Mouse (Mus musculus): ENCODE data around the gene Ntan1. TPM values are rescaled to one million over a fixed set of nuclear protein-coding genes. Genes with fewer than 3 reads are reported as not detected.

Gene Ntan1
- polyA plus RNA-seq, 1 experiment from 2014 or later: 159 TPM

Small RNA genes within 50 kb of the gene (microRNA-seq; reads per million reads assigned to microRNA genes)
- not detected for gene Gm27734

Other genes with a start within 250 kb of the Ntan1 start
- 48.3 and 49.1 TPM in 2 replicates for gene Parn, start 150.7 kb upstream of the Ntan1 start, polyA plus RNA-seq (2015; fragmentation: Nextera tagmentation; extraction: Ambion mirVana)
- 53.7 and 58.0 TPM in 2 replicates for gene Bfar, start 147.0 kb upstream of the Ntan1 start, polyA plus RNA-seq (2015; fragmentation: Nextera tagmentation; extraction: Ambion mirVana)
- 4.9 and 5.9 TPM in 2 replicates for gene 3110001I22Rik, start 146.9 kb upstream of the Ntan1 start, polyA plus RNA-seq (2015; fragmentation: Nextera tagmentation; extraction: Ambion mirVana)
- gene Pla2g10, start 87.9 kb upstream of the Ntan1 start, polyA plus RNA-seq (2015; fragmentation: Nextera tagmentation; extraction: Ambion mirVana): 0.35 TPM in 1 of 2 replicates, not detected in the other
- 63.8 and 69.8 TPM in 2 replicates for gene Rrn3, start 38.1 kb upstream of the Ntan1 start, polyA plus RNA-seq (2015; fragmentation: Nextera tagmentation; extraction: Ambion mirVana)
- gene Pdxdc1, start 84.3 kb downstream of the Ntan1 start, polyA plus RNA-seq (2015; fragmentation: Nextera tagmentation; extraction: Ambion mirVana): 87.7 and 88.5 TPM in 2 replicates
- gene Mpv17l, start 84.3 kb downstream of the Ntan1 start, polyA plus RNA-seq (2015; fragmentation: Nextera tagmentation; extraction: Ambion mirVana): 9.5 and 12.4 TPM in 2 replicates
- 1.7 and 2.2 TPM in 2 replicates for gene 2900011O08Rik, start 167.8 kb downstream of the Ntan1 start, polyA plus RNA-seq (2015; fragmentation: Nextera tagmentation; extraction: Ambion mirVana)
- gene Ifitm7, start 168.0 kb downstream of the Ntan1 start, polyA plus RNA-seq (2015; fragmentation: Nextera tagmentation; extraction: Ambion mirVana): 0.20 TPM in 1 of 2 replicates, not detected in the other

All from kidney, embryonic 16.5 days (tissue).